Mouse (Mus musculus) liver, adult 2 months (tissue): Measurements from ENCODE around the gene Olfr1134. TPM values are rescaled to one million over a fixed set of nuclear protein-coding genes. Genes with fewer than 3 reads are reported as not detected.
"Not testable (repeated sequence)": the region's sequence is repeated elsewhere in the genome, so short reads cannot be mapped to it uniquely, and the experiment has no call there.

Source experiments
- DNase-seq: peaks from one replicate; pipeline ENCODE4 v3.0.0-alpha.2; 2011; ENCODE audit warnings: low read depth, low spot score; ENCODE audit errors: extremely low read depth
- H3K27ac ChIP-seq: fragments of 200-500 bp; replicated peaks from 2 replicates; pipeline ENCODE4 v1.5.1; 2012; ENCODE audit warnings: low read depth, mild to moderate bottlenecking, control low read depth, inconsistent platforms, low read length; ENCODE audit not compliant: insufficient read depth
- H3K27me3 ChIP-seq: fragments of 200-500 bp; 2 replicates; pipeline ENCODE4 v1.6.1; 2012; ENCODE audit warnings: mild to moderate bottlenecking, moderate library complexity, low read length, inconsistent platforms; ENCODE audit not compliant: control insufficient read depth, insufficient read depth
- H3K36me3 ChIP-seq: fragments of 200-500 bp; 2 replicates; pipeline ENCODE4 v1.6.1; 2012; ENCODE audit warnings: low read length, inconsistent platforms; ENCODE audit not compliant: control insufficient read depth, insufficient read depth
- H3K4me1 ChIP-seq: fragments of 200-500 bp; 2 replicates; pipeline ENCODE4 v1.6.1; 2011; ENCODE audit warnings: low read length; ENCODE audit not compliant: control insufficient read depth, insufficient read depth
- H3K4me3 ChIP-seq: fragments of 200-500 bp; 2 replicates; pipeline ENCODE4 v1.5.1; 2011; ENCODE audit warnings: low read depth, mild to moderate bottlenecking, control low read depth, low read length, moderate library complexity; ENCODE audit not compliant: insufficient read depth
- H3K79me2 ChIP-seq: fragments of 200-500 bp; 2 replicates; pipeline ENCODE4 v1.6.1; 2012; ENCODE audit warnings: inconsistent platforms, mild to moderate bottlenecking, low read length, moderate library complexity; ENCODE audit not compliant: control insufficient read depth, insufficient read depth
- H3K9ac ChIP-seq: fragments of 200-500 bp; 2 replicates; pipeline ENCODE4 v1.6.1; 2012; ENCODE audit warnings: low read depth, mild to moderate bottlenecking, control low read depth, inconsistent platforms, low read length
- CTCF ChIP-seq: fragments of 200-500 bp; IDR thresholded peaks from 2 replicates; pipeline ENCODE4 v1.5.1; 2011; ENCODE audit warnings: low read depth, low read length, control low read depth
- POLR2A ChIP-seq: fragments of 200-500 bp; IDR thresholded peaks from 2 replicates; pipeline ENCODE4 v1.6.1; 2011; ENCODE audit warnings: low read length, control low read depth; ENCODE audit not compliant: insufficient read depth; ENCODE audit errors: extremely low read depth
- WGBS: fragments of 180-500 bp; shearing (Covaris S2); methylation state at CpG from one replicate; pipeline ENCODE4 v1.1.7; 2018; 5-methylcytosine and 5-hydroxymethylcytosine counted together
- polyA plus RNA-seq: library from polyadenylated mRNA; depleted of rRNA; stranded (reverse); fragments of >200 nt; gene quantifications from 2 replicates; pipeline ENCODE4 v1.2.3, GENCODE M21; 2012; rRNA removed
- total RNA-seq: library from RNA; depleted of rRNA; stranded (reverse); fragments of >200 nt; gene quantifications from 2 replicates; pipeline ENCODE4 v1.2.3, GENCODE M21; 2014; rRNA removed

Olfr1134 gene
- total and polyA plus RNA-seq, 2 experiments, result not detected

DNA sequence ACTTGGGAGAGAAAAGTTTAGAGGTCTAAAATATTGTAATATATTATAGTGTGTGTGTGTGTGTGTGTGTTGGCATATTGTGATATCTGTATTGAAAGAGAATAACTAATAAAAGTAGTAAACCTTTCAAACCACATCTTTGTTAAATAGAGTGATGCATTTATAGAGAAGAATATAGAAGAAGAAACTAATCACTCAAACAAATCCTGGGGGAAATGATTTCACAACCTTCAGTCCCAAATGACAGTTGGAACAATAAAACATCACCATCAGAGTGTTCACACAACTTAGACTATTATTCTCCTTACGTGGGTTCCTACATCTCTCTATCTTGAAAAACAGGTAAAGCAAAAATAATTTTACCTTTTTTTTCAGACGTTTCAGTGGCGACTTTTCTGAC lies 31.5 kb downstream of the Olfr1134 start, which contains the start of gene Olfr1131:
Gene Olfr1131, plus strand, starts transcription at position 301 of the 400 bp plus-strand sequence.
- H3K4me3 ChIP-seq, result no peak within 1 kb of the TSS
- H3K79me2 ChIP-seq, result no peaks in the 10 kb centered on the region

DNA sequence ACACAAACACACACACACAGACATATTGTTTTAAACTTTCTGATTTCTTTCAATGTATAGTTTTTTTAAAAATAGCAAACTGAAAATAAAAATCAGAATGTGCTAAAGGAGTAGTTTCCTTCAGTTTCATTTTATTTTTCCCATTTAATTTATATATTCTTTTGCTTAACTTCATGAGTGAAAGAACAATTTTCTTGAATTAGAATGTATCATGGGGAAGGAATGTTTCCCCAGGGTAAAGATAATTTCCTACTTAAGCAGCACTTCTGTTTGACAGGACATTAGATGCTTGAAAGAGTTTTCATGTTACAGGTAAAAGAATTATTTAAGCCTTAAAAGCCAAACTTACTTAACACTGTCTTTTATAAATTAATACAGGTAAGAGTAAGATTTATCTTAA lies 52.3 kb downstream of the Olfr1134 start, which contains the start of gene Olfr1130:
Gene Olfr1130, plus strand, starts transcription at position 301 of the 400 bp plus-strand sequence.
- not testable (repeated sequence) for H3K4me1 ChIP-seq, H3K36me3 ChIP-seq, H3K9ac ChIP-seq, H3K27ac ChIP-seq, H3K27me3 ChIP-seq, DNase-seq, H3K4me3 ChIP-seq, H3K79me2 ChIP-seq

More for the DNA sequence above, 31.5 kb downstream of the Olfr1134 start, which contains the start of gene Olfr1131:
- no peak within 1 kb of the TSS for H3K27ac ChIP-seq
- no peaks in the 10 kb centered on the region for H3K4me1 ChIP-seq
- no peaks in the 10 kb centered on the region for H3K27me3 ChIP-seq
- H3K9ac ChIP-seq, result no peak within 1 kb of the TSS
- DNase-seq, result no peak
- WGBS, result 53% methylated on average over 3 of the region's 3 CpGs
- no peaks in the 10 kb centered on the region for H3K36me3 ChIP-seq
- TF ChIP-seq CTCF (no peak), POLR2A (no peak)

Other genes starting within 250 kb of the Olfr1134 start
- not detected in 2 replicates for gene Olfr1123, start 241.8 kb downstream of the Olfr1134 start, total RNA-seq
- not detected in 2 replicates for gene Olfr1123, start 241.8 kb downstream of the Olfr1134 start, polyA plus RNA-seq
- not detected in 2 replicates for gene Olfr1124, start 228.2 kb downstream of the Olfr1134 start, total RNA-seq
- not detected in 2 replicates for gene Olfr1124, start 228.2 kb downstream of the Olfr1134 start, polyA plus RNA-seq
- gene Olfr1126, start 204.5 kb downstream of the Olfr1134 start, total RNA-seq, result not detected in 2 replicates
- not detected in 2 replicates for gene Olfr1126, start 204.5 kb downstream of the Olfr1134 start, polyA plus RNA-seq
- gene Pramel7, start 161.4 kb downstream of the Olfr1134 start, total RNA-seq, result not detected in 2 replicates
- gene Pramel7, start 161.4 kb downstream of the Olfr1134 start, polyA plus RNA-seq, result not detected in 2 replicates
- gene Pramel6, start 151.9 kb downstream of the Olfr1134 start, total RNA-seq, result not detected in 2 replicates
- gene Pramel6, start 151.9 kb downstream of the Olfr1134 start, polyA plus RNA-seq, result not detected in 2 replicates
- not detected in 2 replicates for gene Olfr153, start 126.7 kb downstream of the Olfr1134 start, total RNA-seq
- not detected in 2 replicates for gene Olfr153, start 126.7 kb downstream of the Olfr1134 start, polyA plus RNA-seq
- gene Olfr1128, start 112.9 kb downstream of the Olfr1134 start, total RNA-seq, result not detected in 2 replicates
- gene Olfr1128, start 112.9 kb downstream of the Olfr1134 start, polyA plus RNA-seq, result not detected in 2 replicates
- gene Olfr1129, start 84.6 kb downstream of the Olfr1134 start, total RNA-seq, result not detected in 2 replicates
- gene Olfr1129, start 84.6 kb downstream of the Olfr1134 start, polyA plus RNA-seq, result not detected in 2 replicates
- gene Olfr1130, start 52.2 kb downstream of the Olfr1134 start, total RNA-seq, result not detected in 2 replicates
- gene Olfr1130, start 52.2 kb downstream of the Olfr1134 start, polyA plus RNA-seq, result not detected in 2 replicates
- gene Olfr1131, start 31.4 kb downstream of the Olfr1134 start, total RNA-seq, result not detected in 2 replicates
- not detected in 2 replicates for gene Olfr1131, start 31.4 kb downstream of the Olfr1134 start, polyA plus RNA-seq
- not detected in 2 replicates for gene Olfr1132, start 20.9 kb downstream of the Olfr1134 start, total RNA-seq
- not detected in 2 replicates for gene Olfr1132, start 20.9 kb downstream of the Olfr1134 start, polyA plus RNA-seq
- gene Olfr1133, start 11.1 kb downstream of the Olfr1134 start, total RNA-seq, result not detected in 2 replicates
- not detected in 2 replicates for gene Olfr1133, start 11.1 kb downstream of the Olfr1134 start, polyA plus RNA-seq
- not detected in 2 replicates for gene Olfr1135, start 15.2 kb upstream of the Olfr1134 start, total RNA-seq
- not detected in 2 replicates for gene Olfr1135, start 15.2 kb upstream of the Olfr1134 start, polyA plus RNA-seq
- gene Olfr1136, start 35.5 kb upstream of the Olfr1134 start, total RNA-seq, result not detected in 2 replicates
- not detected in 2 replicates for gene Olfr1136, start 35.5 kb upstream of the Olfr1134 start, polyA plus RNA-seq
- not detected in 2 replicates for gene Olfr1137, start 54.7 kb upstream of the Olfr1134 start, total RNA-seq
- not detected in 2 replicates for gene Olfr1137, start 54.7 kb upstream of the Olfr1134 start, polyA plus RNA-seq
- not detected in 2 replicates for gene Olfr1138, start 81.5 kb upstream of the Olfr1134 start, total RNA-seq
- gene Olfr1138, start 81.5 kb upstream of the Olfr1134 start, polyA plus RNA-seq, result not detected in 2 replicates
- not detected in 2 replicates for gene Olfr1140, start 85.3 kb upstream of the Olfr1134 start, total RNA-seq
- gene Olfr1140, start 85.3 kb upstream of the Olfr1134 start, polyA plus RNA-seq, result not detected in 2 replicates
- gene Olfr1141, start 95.5 kb upstream of the Olfr1134 start, total RNA-seq, result not detected in 2 replicates
- gene Olfr1141, start 95.5 kb upstream of the Olfr1134 start, polyA plus RNA-seq, result not detected in 2 replicates
- gene Olfr152, start 121.0 kb upstream of the Olfr1134 start, total RNA-seq, result not detected in 2 replicates
- not detected in 2 replicates for gene Olfr152, start 121.0 kb upstream of the Olfr1134 start, polyA plus RNA-seq
- gene Olfr1143, start 142.1 kb upstream of the Olfr1134 start, total RNA-seq, result not detected in 2 replicates
- gene Olfr1143, start 142.1 kb upstream of the Olfr1134 start, polyA plus RNA-seq, result not detected in 2 replicates
- not detected in 2 replicates for gene Olfr1145, start 151.4 kb upstream of the Olfr1134 start, total RNA-seq
- not detected in 2 replicates for gene Olfr1145, start 151.4 kb upstream of the Olfr1134 start, polyA plus RNA-seq
- not detected in 2 replicates for gene Olfr1148, start 172.1 kb upstream of the Olfr1134 start, total RNA-seq
- not detected in 2 replicates for gene Olfr1148, start 172.1 kb upstream of the Olfr1134 start, polyA plus RNA-seq
- gene Olfr1150-ps1, start 185.5 kb upstream of the Olfr1134 start, total RNA-seq, result not detected in 2 replicates
- not detected in 2 replicates for gene Olfr1150-ps1, start 185.5 kb upstream of the Olfr1134 start, polyA plus RNA-seq
- gene Olfr1151, start 197.4 kb upstream of the Olfr1134 start, total RNA-seq, result not detected in 2 replicates
- gene Olfr1151, start 197.4 kb upstream of the Olfr1134 start, polyA plus RNA-seq, result not detected in 2 replicates
- gene Olfr1152, start 208.0 kb upstream of the Olfr1134 start, total RNA-seq, result not detected in 2 replicates
- gene Olfr1152, start 208.0 kb upstream of the Olfr1134 start, polyA plus RNA-seq, result not detected in 2 replicates
- not detected in 2 replicates for gene Olfr1153, start 236.5 kb upstream of the Olfr1134 start, total RNA-seq
- not detected in 2 replicates for gene Olfr1153, start 236.5 kb upstream of the Olfr1134 start, polyA plus RNA-seq
- gene Olfr1154, start 246.7 kb upstream of the Olfr1134 start, total RNA-seq, result not detected in 2 replicates
- not detected in 2 replicates for gene Olfr1154, start 246.7 kb upstream of the Olfr1134 start, polyA plus RNA-seq